Mouse (Mus musculus): Measurements from ENCODE around the gene Tmem269. TPM values are rescaled to one million over a fixed set of nuclear protein-coding genes. Genes with fewer than 3 reads are reported as not detected.

The Tmem269 gene
- polyA plus RNA-seq, 1 experiment from 2014 or later = not detected

GRCm38 (mm10) chr4:119180133-119180707 lies 37.8 kb downstream of the Tmem269 start:
- Histone ChIP-seq H3K4me2 (no peak overlapping the region), H3K27me3 (ENCODE audit: insufficient read depth, low read length) (no peaks in the 10 kb centered on the region), H3K36me3 (ENCODE audit: insufficient read depth) (no peaks in the 10 kb centered on the region), H3K9me3 (ENCODE audit: low read depth, low read length) (no peaks in the 10 kb centered on the region), H3K9ac (no peak overlapping the region), H3K4me3 (ENCODE audit: low read depth, low read length) (no peak overlapping the region), H3K27ac (ENCODE audit: low read depth) (no peak overlapping the region), H3K4me1 (ENCODE audit: insufficient read depth) (no peaks in the 10 kb centered on the region)
- 40% methylated on average over 4 of the region's 4 CpGs for WGBS
- ATAC-seq (ENCODE audit: insufficient read depth) = no peak
- TF ChIP-seq CTCF (IDR thresholded peaks at IDR 0.05; ENCODE audit: low read depth) = peak; percentile 31
- DNase-seq = no peak

- Histone ChIP-seq H3K36me3 (ENCODE audit: insufficient read depth) (no peaks in the 10 kb centered on the region), H3K4me2 (no peak overlapping the region), H3K9ac (no peak overlapping the region), H3K4me3 (ENCODE audit: low read depth, low read length) (no peak overlapping the region), H3K9me3 (ENCODE audit: low read depth, low read length) (no peaks in the 10 kb centered on the region), H3K4me1 (ENCODE audit: insufficient read depth) (no peaks in the 10 kb centered on the region), H3K27ac (ENCODE audit: low read depth) (no peak overlapping the region; the same call in 1 of the 2 replicates), H3K27me3 (ENCODE audit: insufficient read depth, low read length) (no peaks in the 10 kb centered on the region)
- DNase-seq = peak; percentile 39
- WGBS = 37% methylated on average over 18 of the region's 18 CpGs
- no peak for TF ChIP-seq CTCF (IDR thresholded peaks at IDR 0.05; ENCODE audit: low read depth)
- ATAC-seq (ENCODE audit: insufficient read depth) = no peak
Observed at GRCm38 (mm10) chr4:119178331-119178730, 39.7 kb downstream of the Tmem269 start.

DNA sequence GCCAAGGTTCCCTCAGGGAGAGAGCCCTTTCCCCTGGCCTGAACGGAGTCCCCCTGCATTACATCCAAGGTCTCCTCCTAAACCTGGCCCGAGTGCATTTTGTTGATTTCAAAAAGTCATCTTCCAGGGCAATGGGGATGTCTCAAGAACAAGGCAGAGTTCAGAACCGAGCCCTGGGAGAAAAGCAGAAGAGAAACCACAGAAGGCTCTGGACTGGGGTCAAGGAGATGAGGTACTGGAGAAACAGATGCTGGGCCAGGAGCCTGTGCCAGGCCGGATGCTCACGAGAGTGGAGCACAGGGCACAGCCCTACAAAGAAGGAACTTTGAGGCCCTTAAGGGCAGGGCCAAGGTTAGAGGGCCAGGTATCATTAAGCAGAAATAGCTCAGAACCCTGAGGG lies 40.3 kb downstream of the Tmem269 start:
- WGBS = 56% methylated on average over 5 of the region's 5 CpGs

DNA sequence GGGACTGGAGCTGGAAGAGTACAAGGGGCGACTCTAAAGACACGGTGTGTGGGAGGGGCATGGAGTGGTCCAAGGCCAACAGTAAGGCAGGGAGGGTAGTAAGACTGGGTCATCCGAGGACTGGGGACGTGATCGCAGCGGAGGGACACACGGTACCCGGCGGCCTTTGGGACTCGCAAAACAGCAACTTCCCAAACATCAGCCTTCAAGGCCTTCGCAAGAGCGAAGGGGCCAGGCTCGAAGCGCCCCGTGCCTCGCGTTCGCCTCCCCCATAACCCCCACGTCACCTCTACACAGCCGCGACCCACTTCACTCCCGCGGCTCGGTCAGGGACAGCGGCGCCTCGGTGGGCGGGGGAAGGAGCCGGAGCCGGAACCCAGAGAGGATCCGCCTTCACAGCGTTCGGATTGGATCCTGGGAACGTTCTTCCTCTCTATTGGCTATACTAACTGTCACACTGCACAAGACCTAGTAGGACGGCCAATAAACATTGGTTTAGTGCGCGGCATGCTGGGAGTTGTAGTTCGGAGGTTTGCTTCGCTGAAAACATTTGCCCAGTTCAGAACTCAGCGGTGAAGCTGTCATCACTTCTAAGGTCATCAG lies 44.1 kb downstream of the Tmem269 start, which contains the start of gene Zfp691:
TSS of gene Zfp691 (minus strand) at position 345 of the 603 bp plus-strand sequence.
- H3K36me3 ChIP-seq (ENCODE audit: insufficient read depth) = peaks cover 16% of the 10 kb centered on the region
- no peak for TF ChIP-seq CTCF (IDR thresholded peaks at IDR 0.05; ENCODE audit: low read depth)
- ATAC-seq (ENCODE audit: insufficient read depth) (peak; percentile 100), DNase-seq (peak; percentile 98)
- peaks cover 5% of the 10 kb centered on the region; the same call in 1 of the 2 replicates for H3K4me1 ChIP-seq (ENCODE audit: insufficient read depth)
- peak within 1 kb of the TSS; percentile 69 for H3K4me3 ChIP-seq (ENCODE audit: low read depth, low read length)
- peak within 1 kb of the TSS; percentile 75 for H3K4me2 ChIP-seq
- no peak within 1 kb of the TSS for H3K27ac ChIP-seq (ENCODE audit: low read depth)
- WGBS = 0% methylated on average over 39 of the region's 40 CpGs
- H3K9me3 ChIP-seq (ENCODE audit: low read depth, low read length) = no peaks in the 10 kb centered on the region
- H3K9ac ChIP-seq = peak within 1 kb of the TSS; percentile 80
- no peaks in the 10 kb centered on the region for H3K27me3 ChIP-seq (ENCODE audit: insufficient read depth, low read length)

More for the DNA sequence above, 40.3 kb downstream of the Tmem269 start:
- no peak overlapping the region for H3K4me3 ChIP-seq (ENCODE audit: low read depth, low read length)
- DNase-seq = no peak
- no peaks in the 10 kb centered on the region for H3K9me3 ChIP-seq (ENCODE audit: low read depth, low read length)
- no peak for TF ChIP-seq CTCF (IDR thresholded peaks at IDR 0.05; ENCODE audit: low read depth)
- no peak overlapping the region for H3K4me2 ChIP-seq
- no peak for ATAC-seq (ENCODE audit: insufficient read depth)
- no peaks in the 10 kb centered on the region for H3K27me3 ChIP-seq (ENCODE audit: insufficient read depth, low read length)
- H3K4me1 ChIP-seq (ENCODE audit: insufficient read depth) = peaks cover 4% of the 10 kb centered on the region; the same call in 1 of the 2 replicates
- no peak overlapping the region for H3K27ac ChIP-seq (ENCODE audit: low read depth)
- no peak overlapping the region for H3K9ac ChIP-seq
- H3K36me3 ChIP-seq (ENCODE audit: insufficient read depth) = no peaks in the 10 kb centered on the region

- peak overlapping the region; percentile 75 for H3K4me2 ChIP-seq
- peak overlapping the region; percentile 69 for H3K4me3 ChIP-seq (ENCODE audit: low read depth, low read length)
- H3K4me1 ChIP-seq (ENCODE audit: insufficient read depth) = peaks cover 5% of the 10 kb centered on the region; the same call in 1 of the 2 replicates
- peak; percentile 7 for DNase-seq
- H3K36me3 ChIP-seq (ENCODE audit: insufficient read depth) = peaks cover 25% of the 10 kb centered on the region
- WGBS = 29% methylated on average over 18 of the region's 18 CpGs
- H3K9ac ChIP-seq = peak overlapping the region; percentile 80
- TF ChIP-seq CTCF (IDR thresholded peaks at IDR 0.05; ENCODE audit: low read depth) = no peak
- H3K9me3 ChIP-seq (ENCODE audit: low read depth, low read length) = no peaks in the 10 kb centered on the region
- H3K27me3 ChIP-seq (ENCODE audit: insufficient read depth, low read length) = no peaks in the 10 kb centered on the region
- ATAC-seq (ENCODE audit: insufficient read depth) = no peak
- no peak overlapping the region for H3K27ac ChIP-seq (ENCODE audit: low read depth)
Observed at GRCm38 (mm10) chr4:119172919-119173650, 44.9 kb downstream of the Tmem269 start.

GRCm38 (mm10) chr4:119167663-119168062 lies 50.4 kb downstream of the Tmem269 start:
- H3K4me3 ChIP-seq (ENCODE audit: low read depth, low read length) = no peak overlapping the region
- no peak for ATAC-seq (ENCODE audit: insufficient read depth)
- DNase-seq = peak; percentile 94

DNA sequence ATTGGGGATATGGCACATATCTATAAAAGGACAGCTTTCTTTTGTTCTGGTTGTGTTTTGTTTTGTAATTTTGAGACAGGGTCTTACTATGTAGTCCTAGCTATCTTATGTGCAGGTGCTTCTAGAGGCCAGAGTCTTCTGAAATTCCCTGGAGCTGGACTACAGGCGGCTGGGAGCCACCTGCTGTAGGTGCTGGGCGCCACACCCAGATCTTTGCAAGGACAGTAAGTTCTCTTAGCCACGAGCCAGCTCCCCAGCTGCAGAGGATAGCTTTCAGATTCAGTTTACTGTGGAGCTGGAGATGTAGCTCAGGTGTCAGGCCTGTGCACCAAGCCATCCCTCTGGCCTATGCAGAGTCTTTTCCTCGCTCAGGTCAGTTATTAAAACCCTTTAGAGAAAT lies 50.9 kb downstream of the Tmem269 start:
- no peak for ATAC-seq (ENCODE audit: insufficient read depth)

More at GRCm38 (mm10) chr4:119167663-119168062, 50.4 kb downstream of the Tmem269 start:
- whole genome bisulfite sequencing = 2% methylated on average over 4 of the region's 4 CpGs
- H3K36me3 ChIP-seq (ENCODE audit: insufficient read depth) = peaks cover 27% of the 10 kb centered on the region
- H3K4me1 ChIP-seq (ENCODE audit: insufficient read depth) = peaks cover 1% of the 10 kb centered on the region; the same call in 1 of the 2 replicates
- no peaks in the 10 kb centered on the region for H3K9me3 ChIP-seq (ENCODE audit: low read depth, low read length)
- H3K27ac ChIP-seq (ENCODE audit: low read depth) = no peak overlapping the region
- peak; percentile 90 for TF ChIP-seq CTCF (IDR thresholded peaks at IDR 0.05; ENCODE audit: low read depth)
- H3K9ac ChIP-seq = no peak overlapping the region
- no peak overlapping the region for H3K4me2 ChIP-seq
- no peaks in the 10 kb centered on the region for H3K27me3 ChIP-seq (ENCODE audit: insufficient read depth, low read length)

More for the DNA sequence above, 50.9 kb downstream of the Tmem269 start:
- WGBS = 86% methylated on average over 4 of the region's 4 CpGs
- Histone ChIP-seq H3K36me3 (ENCODE audit: insufficient read depth) (peaks cover 27% of the 10 kb centered on the region), H3K4me2 (no peak overlapping the region), H3K4me1 (ENCODE audit: insufficient read depth) (no peaks in the 10 kb centered on the region), H3K27me3 (ENCODE audit: insufficient read depth, low read length) (no peaks in the 10 kb centered on the region), H3K9me3 (ENCODE audit: low read depth, low read length) (no peaks in the 10 kb centered on the region), H3K27ac (ENCODE audit: low read depth) (no peak overlapping the region), H3K4me3 (ENCODE audit: low read depth, low read length) (no peak overlapping the region), H3K9ac (no peak overlapping the region)
- no peak for TF ChIP-seq CTCF (IDR thresholded peaks at IDR 0.05; ENCODE audit: low read depth)
- DNase-seq = no peak
